Mouse (Mus musculus): ENCODE results near the gene Igf1.

The Igf1 gene

GRCm38 (mm10) chr10:87897331-87897730 lies 39.3 kb downstream of the Igf1 start:
- DNase-seq (ENCODE audit: low spot score) = no peak

GRCm38 (mm10) chr10:87898826-87899225 lies 40.8 kb downstream of the Igf1 start:
- DNase-seq (ENCODE audit: low spot score) = no peak

- DNase-seq (ENCODE audit: low spot score) = no peak
These were observed 43.9 kb downstream of the Igf1 start for GRCm38 (mm10) chr10:87901916-87902315.

- no peak for DNase-seq (ENCODE audit: low spot score)
These were observed 46.3 kb downstream of the Igf1 start for GRCm38 (mm10) chr10:87904324-87904723.

GRCm38 (mm10) chr10:87905087-87905486 lies 47.0 kb downstream of the Igf1 start:
- DNase-seq (ENCODE audit: low spot score) = no peak

- no peak for DNase-seq (ENCODE audit: low spot score)
These were observed 48.1 kb downstream of the Igf1 start for GRCm38 (mm10) chr10:87906121-87906520.

GRCm38 (mm10) chr10:87906757-87907307 lies 48.8 kb downstream of the Igf1 start:
- no peak for DNase-seq (ENCODE audit: low spot score)

GRCm38 (mm10) chr10:87913852-87914251 lies 55.8 kb downstream of the Igf1 start:
- DNase-seq (ENCODE audit: low spot score) = no peak

- no peak for DNase-seq (ENCODE audit: low spot score)
These were observed 56.9 kb downstream of the Igf1 start for GRCm38 (mm10) chr10:87914932-87915331.

GRCm38 (mm10) chr10:87915782-87916181 lies 57.7 kb downstream of the Igf1 start:
- DNase-seq (ENCODE audit: low spot score) = no peak

GRCm38 (mm10) chr10:87922263-87922662 lies 64.2 kb downstream of the Igf1 start:
- DNase-seq (ENCODE audit: low spot score) = no peak

- DNase-seq (ENCODE audit: low spot score) = no peak
These were observed 68.5 kb downstream of the Igf1 start for GRCm38 (mm10) chr10:87926564-87926963.

GRCm38 (mm10) chr10:87927131-87927609 lies 69.1 kb downstream of the Igf1 start:
- DNase-seq (ENCODE audit: low spot score) = no peak

GRCm38 (mm10) chr10:87948192-87948591 lies 90.1 kb downstream of the Igf1 start:
- no peak for DNase-seq (ENCODE audit: low spot score)

- DNase-seq (ENCODE audit: low spot score) = no peak
These were observed 113.5 kb downstream of the Igf1 start for GRCm38 (mm10) chr10:87971536-87971935.

GRCm38 (mm10) chr10:87973911-87974631 lies 116.0 kb downstream of the Igf1 start:
- DNase-seq (ENCODE audit: low spot score) = no peak

- no peak for DNase-seq (ENCODE audit: low spot score)
These were observed 127.3 kb downstream of the Igf1 start for GRCm38 (mm10) chr10:87985375-87985774.

- DNase-seq (ENCODE audit: low spot score) = no peak
These were observed 128.1 kb downstream of the Igf1 start for GRCm38 (mm10) chr10:87986201-87986600.

Measured in spleen, adult 12 weeks (tissue).